Mouse (Mus musculus) olfactory bulb, adult 2 months (tissue): ENCODE results near the gene Dhx58. TPM values are rescaled to one million over a fixed set of nuclear protein-coding genes. Genes with fewer than 3 reads are reported as not detected.
A peak's percentile ranks its signal among the peaks of the same experiment; 100 is the strongest.

Experiments
- H3K27ac ChIP-seq: fragments of 200-500 bp; 2 replicates; pipeline ENCODE4 v1.5.1; 2012; ENCODE audit warnings: low read depth, low read length; ENCODE audit not compliant: insufficient read depth
- H3K4me1 ChIP-seq: fragments of 200-500 bp; 2 replicates; pipeline ENCODE4 v1.6.1; 2012; ENCODE audit warnings: low read length; ENCODE audit not compliant: control insufficient read depth, insufficient read depth
- H3K4me3 ChIP-seq: fragments of 200-500 bp; 2 replicates; pipeline ENCODE4 v1.5.1; 2012; ENCODE audit warnings: mild to moderate bottlenecking, low read depth, low read length, moderate library complexity; ENCODE audit not compliant: insufficient read depth
- CTCF ChIP-seq: fragments of 200-500 bp; IDR thresholded peaks from 2 replicates; pipeline ENCODE4 v1.5.1; 2012; ENCODE audit warnings: low read depth, mild to moderate bottlenecking, low read length, moderate library complexity; ENCODE audit not compliant: insufficient read depth
- POLR2A ChIP-seq: fragments of 200-500 bp; IDR thresholded peaks from 2 replicates; pipeline ENCODE4 v1.6.1; 2012; ENCODE audit warnings: mild to moderate bottlenecking, low read depth, low read length, moderate library complexity; ENCODE audit not compliant: insufficient read depth
- WGBS: fragments of 180-500 bp; shearing (Covaris S2); methylation state at CpG from one replicate; pipeline ENCODE4 v1.1.7; 2018; 5-methylcytosine and 5-hydroxymethylcytosine counted together
- polyA plus RNA-seq: library from polyadenylated mRNA; stranded (reverse); fragments of >200 nt; gene quantifications from 2 replicates; pipeline ENCODE4 v1.2.4, GENCODE M21; 2012; ENCODE audit warnings: low replicate concordance; ENCODE audit not compliant: missing spikeins, insufficient read depth, insufficient read length

The Dhx58 gene
- polyA plus RNA-seq, 1 experiment, result not detected

GRCm38 (mm10) chr11:100694926-100695325, 9.1 kb downstream of the Dhx58 start:
- H3K4me3 ChIP-seq, result no peak overlapping the region
- H3K4me1 ChIP-seq, result 0 out of 2 replicates have a peak, but pooled peaks cover 16% of the 10 kb centered on the region
- 24% methylated on average over 5 of the region's 5 CpGs for WGBS
- H3K27ac ChIP-seq, result no peak overlapping the region
- no peak for TF ChIP-seq POLR2A
- peak; percentile 88 for TF ChIP-seq CTCF

GRCm38 (mm10) chr11:100693154-100693553, 10.9 kb downstream of the Dhx58 start:
- no peak overlapping the region for H3K4me3 ChIP-seq
- 0 out of 2 replicates have a peak, but pooled peaks cover 16% of the 10 kb centered on the region for H3K4me1 ChIP-seq
- no peak for TF ChIP-seq POLR2A
- no peak for TF ChIP-seq CTCF
- 55% methylated on average over 5 of the region's 5 CpGs for WGBS
- H3K27ac ChIP-seq, result no peak overlapping the region

GRCm38 (mm10) chr11:100692164-100692616, 11.9 kb downstream of the Dhx58 start, which contains the start of gene Zfp385c:
Zfp385c (minus strand) TSS chr11:100692455.
- H3K4me1 ChIP-seq, result 0 out of 2 replicates have a peak, but pooled peaks cover 16% of the 10 kb centered on the region
- no peak within 1 kb of the TSS for H3K4me3 ChIP-seq
- TF ChIP-seq CTCF (no peak), POLR2A (no peak)
- no peak within 1 kb of the TSS for H3K27ac ChIP-seq
- WGBS, result 19% methylated on average over 23 of the region's 23 CpGs

- 58% methylated on average over 7 of the region's 7 CpGs for WGBS
- H3K27ac ChIP-seq, result no peak overlapping the region
- no peak overlapping the region for H3K4me3 ChIP-seq
- no peak for TF ChIP-seq POLR2A
- no peak for TF ChIP-seq CTCF
- 0 out of 2 replicates have a peak, but pooled peaks cover 16% of the 10 kb centered on the region for H3K4me1 ChIP-seq
These were observed 13.7 kb downstream of the Dhx58 start for GRCm38 (mm10) chr11:100690389-100690788.

- WGBS, result 78% methylated on average over 4 of the region's 4 CpGs
- 0 out of 2 replicates have a peak, but pooled peaks cover 16% of the 10 kb centered on the region for H3K4me1 ChIP-seq
- no peak overlapping the region for H3K4me3 ChIP-seq
- TF ChIP-seq CTCF, result no peak
- no peak for TF ChIP-seq POLR2A
- no peak overlapping the region for H3K27ac ChIP-seq
These were observed 15.6 kb downstream of the Dhx58 start for GRCm38 (mm10) chr11:100688443-100688842.

- 0 out of 2 replicates have a peak, but pooled peaks cover 16% of the 10 kb centered on the region for H3K4me1 ChIP-seq
- 92% methylated on average over 7 of the region's 7 CpGs for WGBS
- H3K27ac ChIP-seq, result no peak overlapping the region
- TF ChIP-seq CTCF, result no peak
- H3K4me3 ChIP-seq, result no peak overlapping the region
These were observed 16.8 kb downstream of the Dhx58 start for GRCm38 (mm10) chr11:100687265-100687664.

GRCm38 (mm10) chr11:100685371-100685770, 18.7 kb downstream of the Dhx58 start:
- TF ChIP-seq POLR2A, result no peak
- TF ChIP-seq CTCF, result no peak
- WGBS, result 85% methylated on average over 3 of the region's 3 CpGs
- Histone ChIP-seq H3K4me1 (0 out of 2 replicates have a peak, but pooled peaks cover 4% of the 10 kb centered on the region), H3K27ac (no peak overlapping the region), H3K4me3 (no peak overlapping the region)

GRCm38 (mm10) chr11:100684084-100684483, 20.0 kb downstream of the Dhx58 start:
- Histone ChIP-seq H3K4me3 (no peak overlapping the region), H3K27ac (no peak overlapping the region), H3K4me1 (no peaks in the 10 kb centered on the region)
- TF ChIP-seq POLR2A, result no peak
- TF ChIP-seq CTCF, result no peak
- 81% methylated on average over 2 of the region's 2 CpGs for whole genome bisulfite sequencing

GRCm38 (mm10) chr11:100682526-100682925, 21.5 kb downstream of the Dhx58 start:
- 86% methylated on average over 5 of the region's 5 CpGs for WGBS
- no peak overlapping the region for H3K27ac ChIP-seq
- TF ChIP-seq POLR2A (no peak), CTCF (no peak)
- H3K4me1 ChIP-seq, result peaks cover 7% of the 10 kb centered on the region
- no peak overlapping the region for H3K4me3 ChIP-seq
